In genomic region chr6:31597136-31597460, GRCm38 (mm10) we compare ENCODE assay signal across 9 mouse cellular contexts. TPM values are rescaled to one million over a fixed set of nuclear protein-coding genes. Genes with fewer than 3 reads are reported as not detected.
A peak's percentile ranks its signal among the peaks of the same experiment; 100 is the strongest.
DNase-seq lines count a peak whose midpoint lies in the region; ATAC-seq and TF ChIP-seq lines count a peak whose summit lies in the region.
"Had no signal": no experiment of that assay in that cellular context is flagged by ENCODE, and none has a peak within 500 bp of the region (broad histone marks: within the 10 kb centered on the region; RNA-seq: fewer than 3 reads in every experiment).

No protein-coding gene starts in this region.

- no peak overlapping the region for H3K4me3 ChIP-seq in heart, embryonic 11.5 days (ENCODE audit: low read depth, low read length)
- H3K4me3 ChIP-seq in lung, postnatal 0 days (ENCODE audit: low read depth, low read length): no peak overlapping the region
- no peak overlapping the region for H3K4me3 ChIP-seq in limb, embryonic 12.5 days (replicated peaks)
- H3K4me3 ChIP-seq in stomach, embryonic 16.5 days (replicated peaks; ENCODE audit: low read length): no peak overlapping the region

- TF ChIP-seq EP300 in lung, postnatal 0 days (IDR thresholded peaks at IDR 0.05): no peak

- H3K27ac ChIP-seq in heart, embryonic 11.5 days (ENCODE audit: low read depth, low read length): peak overlapping the region; percentile 74
- H3K27ac ChIP-seq in lung, postnatal 0 days (ENCODE audit: low read length): peak overlapping the region; percentile 60
- no peak overlapping the region for H3K27ac ChIP-seq in limb, embryonic 12.5 days
- peak overlapping the region; percentile 65 for H3K27ac ChIP-seq in stomach, embryonic 16.5 days (ENCODE audit: low read length)
- H3K27ac ChIP-seq: macrophage had no signal

- no peaks in the 10 kb centered on the region for H3K36me3 ChIP-seq in heart, embryonic 11.5 days (ENCODE audit: control insufficient read depth, insufficient read depth, low read length)
- no peaks in the 10 kb centered on the region for H3K36me3 ChIP-seq in lung, postnatal 0 days (ENCODE audit: insufficient read depth, low read length)
- no peaks in the 10 kb centered on the region for H3K36me3 ChIP-seq in limb, embryonic 12.5 days
- no peaks in the 10 kb centered on the region for H3K36me3 ChIP-seq in stomach, embryonic 16.5 days (ENCODE audit: control insufficient read depth, insufficient read depth, low read length)

- WGBS in heart, embryonic 11.5 days (ENCODE audit: insufficient replicate concordance): 51% methylated on average over 4 of the region's 4 CpGs
- WGBS in lung, postnatal 0 days: 18% methylated on average over 4 of the region's 4 CpGs
- 44% methylated on average over 4 of the region's 4 CpGs for WGBS in limb, embryonic 12.5 days
- 32% methylated on average over 4 of the region's 4 CpGs for WGBS in stomach, embryonic 16.5 days

- intact Hi-C loops in heart, postnatal 36 days (cut with DNase I): no loop called here

- H3K27me3 ChIP-seq in heart, embryonic 11.5 days (ENCODE audit: control insufficient read depth, insufficient read depth, low read length): no peaks in the 10 kb centered on the region
- H3K27me3 ChIP-seq in lung, postnatal 0 days (replicated peaks; ENCODE audit: insufficient read depth, low read length): no peaks in the 10 kb centered on the region
- no peaks in the 10 kb centered on the region for H3K27me3 ChIP-seq in limb, embryonic 12.5 days
- no peaks in the 10 kb centered on the region for H3K27me3 ChIP-seq in stomach, embryonic 16.5 days (ENCODE audit: control insufficient read depth, insufficient read depth, low read length)

- TF ChIP-seq CTCF in lung, postnatal 0 days (IDR thresholded peaks at IDR 0.05): no peak

- DNase-seq in heart, postnatal 36 days: no peak
- DNase-seq in lung, postnatal 0 days (ENCODE audit: low spot score): no peak
- DNase-seq in lung, adult 18-20 months: no peak
- no peak for DNase-seq in embryo, embryonic 10 days (ENCODE audit: low spot score)
- no peak for DNase-seq in thymus, postnatal 4 days

- no peaks in the 10 kb centered on the region for H3K9me3 ChIP-seq in heart, embryonic 11.5 days (replicated peaks; ENCODE audit: control insufficient read depth, low read length)
- no peaks in the 10 kb centered on the region for H3K9me3 ChIP-seq in lung, postnatal 0 days (ENCODE audit: low read length)
- no peaks in the 10 kb centered on the region; the same call in 1 of the 2 replicates for H3K9me3 ChIP-seq in limb, embryonic 12.5 days
- 0 out of 2 replicates have a peak, but pooled peaks cover 3% of the 10 kb centered on the region for H3K9me3 ChIP-seq in stomach, embryonic 16.5 days (replicated peaks; ENCODE audit: control insufficient read depth, low read length)

- peaks cover 34% of the 10 kb centered on the region for H3K4me1 ChIP-seq in heart, embryonic 11.5 days (ENCODE audit: control insufficient read depth, insufficient read depth, low read length)
- H3K4me1 ChIP-seq in lung, postnatal 0 days (ENCODE audit: insufficient read depth, low read depth, low read length): peaks cover 12% of the 10 kb centered on the region; the same call in 1 of the 2 replicates
- H3K4me1 ChIP-seq in limb, embryonic 12.5 days (replicated peaks): peaks cover 21% of the 10 kb centered on the region
- peaks cover 24% of the 10 kb centered on the region for H3K4me1 ChIP-seq in stomach, embryonic 16.5 days (ENCODE audit: control insufficient read depth, insufficient read depth, low read length)

- H3K9ac ChIP-seq in heart, embryonic 11.5 days (ENCODE audit: low read depth, low read length): 0 out of 2 replicates have a peak overlapping the region, but pooled peaks have one; percentile 11
- H3K9ac ChIP-seq in lung, postnatal 0 days (replicated peaks; ENCODE audit: low read depth): no peak overlapping the region
- no peak overlapping the region for H3K9ac ChIP-seq in limb, embryonic 12.5 days (replicated peaks)
- 0 out of 2 replicates have a peak overlapping the region, but pooled peaks have one; percentile 12 for H3K9ac ChIP-seq in stomach, embryonic 16.5 days (ENCODE audit: low read length)

- peak overlapping the region; percentile 6; the same call in 1 of the 2 replicates for H3K4me2 ChIP-seq in heart, embryonic 11.5 days
- no peak overlapping the region for H3K4me2 ChIP-seq in lung, postnatal 0 days (replicated peaks; ENCODE audit: low read depth, low read length)
- peak overlapping the region; percentile 28; the same call in 1 of the 2 replicates for H3K4me2 ChIP-seq in limb, embryonic 12.5 days
- H3K4me2 ChIP-seq in stomach, embryonic 16.5 days (ENCODE audit: low read depth, low read length): peak overlapping the region; percentile 20; the same call in 1 of the 2 replicates

- ATAC-seq in heart, embryonic 11.5 days (replicated peaks; ENCODE audit: insufficient number of reproducible peaks, low FRiP score, low TSS enrichment): no peak
- ATAC-seq in lung, postnatal 0 days: no peak
- no peak for ATAC-seq in limb, embryonic 12.5 days (ENCODE audit: insufficient number of reproducible peaks, insufficient read depth, low FRiP score, low TSS enrichment, low read depth)
- no peak for ATAC-seq in stomach, embryonic 16.5 days (ENCODE audit: insufficient read depth, low FRiP score)

RNA-seq across cellular contexts. Expression of gene Podxl, which starts 33.3 kb away (rescaled TPM):
- 22.7 and 26.0 TPM in 2 replicates for polyA plus RNA-seq in heart, embryonic 11.5 days (2014; fragmentation: Nextera tagmentation; extraction: Ambion mirVana)
- 10 to 100 TPM; 71.9 to 90.8 TPM for total RNA-seq in heart, postnatal 36 days (2021)
- polyA plus RNA-seq in lung, postnatal 0 days (2015; fragmentation: Nextera tagmentation; extraction: Ambion mirVana): 56.8 and 58.6 TPM in 2 replicates
- 5.8 and 7.3 TPM in 2 replicates for polyA plus RNA-seq in limb, embryonic 12.5 days (2016; fragmentation: Nextera tagmentation; extraction: Ambion mirVana)
- 17.0 and 18.5 TPM in 2 replicates for polyA plus RNA-seq in stomach, embryonic 16.5 days (2015; fragmentation: Nextera tagmentation; extraction: Ambion mirVana)
- polyA plus RNA-seq: macrophage had no signal

Comparison
In these comparisons a context has a peak if more than half of its experiments do, and no peak if none do; other contexts are left out.
1. H3K9ac ChIP-seq: peak in heart, embryonic 11.5 days (single experiment) and stomach, embryonic 16.5 days (single experiment); none in lung, postnatal 0 days (single experiment) and limb, embryonic 12.5 days (single experiment).